Mouse (Mus musculus) left cerebral cortex, postnatal 14 days (tissue): ENCODE data around the gene Pold1. TPM values are rescaled to one million over a fixed set of nuclear protein-coding genes. Genes with fewer than 3 reads are reported as not detected.

ENCODE experiments used
- DNase-seq, 2 experiments: peaks; one replicate each; pipeline ENCODE4 v3.0.0; 2021 to 2022; ENCODE audit warnings: low spot score in 2 of 2, mixed read lengths in 1 of 2
- intact Hi-C: fragments of 180-260 bp; cut with DNase I; formaldehyde crosslinking; loops from one replicate; pipeline ENCODE4 v1.15.1; 2025
- total RNA-seq, 2 experiments: library from RNA; stranded (reverse); gene quantifications; 2 replicates each; pipeline ENCODE4 v1.2.3; 2021

Pold1 gene
- total RNA-seq, 2 experiments from 2014 or later, result 4.2 to 7.0 TPM

- DNase-seq, result no peak
- intact Hi-C loops, result loop anchor here (5.0 kb wide), 1 partner anchor 57 kb away; no protein-coding TSS in a partner anchor
These were observed 36.3 kb upstream of the Pold1 start for GRCm38 (mm10) chr7:44584921-44585320.

GRCm38 (mm10) chr7:44584265-44584804 lies 35.7 kb upstream of the Pold1 start:
- DNase-seq, result no peak
- intact Hi-C loops, result no loop called here

GRCm38 (mm10) chr7:44583146-44583545 lies 34.5 kb upstream of the Pold1 start:
- no peak for DNase-seq
- intact Hi-C loops, result no loop called here

GRCm38 (mm10) chr7:44582709-44583108 lies 34.1 kb upstream of the Pold1 start:
- intact Hi-C loops, result no loop called here

GRCm38 (mm10) chr7:44581637-44582036 lies 33.0 kb upstream of the Pold1 start:
- intact Hi-C loops, result no loop called here
- DNase-seq, result no peak

More at GRCm38 (mm10) chr7:44582709-44583108, 34.1 kb upstream of the Pold1 start:
- DNase-seq, result no peak

GRCm38 (mm10) chr7:44576333-44576844 lies 27.7 kb upstream of the Pold1 start:
- no peak for DNase-seq
- intact Hi-C loops, result no loop called here

GRCm38 (mm10) chr7:44572956-44573484 lies 24.4 kb upstream of the Pold1 start:
- intact Hi-C loops, result no loop called here
- DNase-seq, result no peak

GRCm38 (mm10) chr7:44572213-44572701 lies 23.6 kb upstream of the Pold1 start, which contains the start of gene Napsa:
TSS of gene Napsa (plus strand) at chr7:44572380.
- intact Hi-C loops, result no loop called here
- DNase-seq, result no peak

GRCm38 (mm10) chr7:44571811-44572210 lies 23.2 kb upstream of the Pold1 start:
- intact Hi-C loops, result no loop called here
- DNase-seq, result no peak

- intact Hi-C loops, result no loop called here
These were observed 22.3 kb upstream of the Pold1 start for GRCm38 (mm10) chr7:44570989-44571388.

GRCm38 (mm10) chr7:44568803-44569202 lies 20.2 kb upstream of the Pold1 start:
- DNase-seq, result no peak
- intact Hi-C loops, result no loop called here

More at GRCm38 (mm10) chr7:44570989-44571388, 22.3 kb upstream of the Pold1 start:
- DNase-seq, result no peak

- no peak for DNase-seq
- intact Hi-C loops, result no loop called here
These were observed 16.8 kb upstream of the Pold1 start for GRCm38 (mm10) chr7:44565414-44565813.

- no peak for DNase-seq
- intact Hi-C loops, result loop anchor here (5.0 kb wide), 2 partner anchors 62 to 88 kb away; no protein-coding TSS in a partner anchor
These were observed 15.8 kb upstream of the Pold1 start for GRCm38 (mm10) chr7:44564486-44564885.

GRCm38 (mm10) chr7:44563284-44563683 lies 14.6 kb upstream of the Pold1 start:
- intact Hi-C loops, result loop anchor here (5.0 kb wide), 2 partner anchors 61 to 89 kb away; no protein-coding TSS in a partner anchor
- no peak for DNase-seq

GRCm38 (mm10) chr7:44560435-44561400 lies 12.1 kb upstream of the Pold1 start:
- intact Hi-C loops, result loop anchor here (5.0 kb wide), 2 partner anchors 58 to 92 kb away; no protein-coding TSS in a partner anchor

GRCm38 (mm10) chr7:44557629-44558028 lies 9.0 kb upstream of the Pold1 start:
- no peak for DNase-seq
- intact Hi-C loops, result loop anchor here (5.0 to 10.0 kb wide), 2 partner anchors 35 to 163 kb away; partner anchors contain the start of gene Mybpc2

More at GRCm38 (mm10) chr7:44560435-44561400, 12.1 kb upstream of the Pold1 start:
- peak; percentile 81 to 87 for DNase-seq

- peak; percentile 95 to 96 for DNase-seq
- intact Hi-C loops, result loop anchor here (10.0 kb wide), 1 partner anchor 159 kb away; no protein-coding TSS in a partner anchor
These were observed 5.2 kb upstream of the Pold1 start, which contains the start of gene Nr1h2 for GRCm38 (mm10) chr7:44553826-44554225. TSS of gene Nr1h2 (minus strand) at chr7:44553951.

GRCm38 (mm10) chr7:44553196-44553764 lies 4.6 kb upstream of the Pold1 start:
- DNase-seq, result peak; percentile 53 to 62
- intact Hi-C loops, result loop anchor here (10.0 kb wide), 1 partner anchor 158 kb away; no protein-coding TSS in a partner anchor
